Mouse (Mus musculus): Measurements from ENCODE around the gene F3.

DNA sequence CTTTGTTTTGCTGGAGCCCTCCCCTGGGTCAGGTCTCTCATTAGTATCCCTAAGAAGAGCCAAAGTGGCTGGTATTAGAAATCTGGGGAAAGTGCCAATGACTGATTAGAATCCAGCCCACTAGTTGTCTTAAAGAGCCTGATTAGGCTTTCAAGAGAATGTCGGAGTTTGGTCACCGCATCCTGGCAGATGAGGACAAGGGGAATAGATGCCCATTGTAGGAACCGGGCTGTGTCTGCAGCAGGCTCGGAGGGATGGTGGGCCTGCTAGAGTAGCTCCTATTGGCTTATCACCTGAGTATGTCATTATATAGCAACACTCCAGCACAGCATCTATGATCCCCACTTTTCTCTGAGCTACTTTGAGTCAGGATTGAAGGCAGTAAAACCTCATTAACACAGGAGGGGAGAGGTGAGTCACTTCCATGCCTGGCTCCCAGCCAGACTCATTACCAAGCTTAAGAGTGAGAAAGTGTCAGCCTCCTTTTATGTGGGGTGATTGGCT, 36.9 kb upstream of the F3 start:
- TF ChIP-seq POLR2A (IDR thresholded peaks at IDR 0.05; ENCODE audit: control insufficient read depth, extremely low read depth, insufficient read depth, low read length, poor library complexity) (no peak), CTCF (IDR thresholded peaks at IDR 0.05; ENCODE audit: borderline replicate concordance, control insufficient read depth, extremely low read depth, insufficient read depth, low read length, poor library complexity) (no peak)
